8 mouse cellular contexts compared by ENCODE assay signal in genomic region chr11:57802511-57802870, GRCm38 (mm10). TPM values are rescaled to one million over a fixed set of nuclear protein-coding genes. Genes with fewer than 3 reads are reported as not detected.
DNase-seq lines count a peak whose midpoint lies in the region; ATAC-seq and TF ChIP-seq lines count a peak whose summit lies in the region.

No protein-coding gene starts in this region.

- TF ChIP-seq POLR2A in heart, adult 2 months (IDR thresholded peaks at IDR 0.05; ENCODE audit: insufficient read depth, low read depth, low read length) = no peak

- H3K36me3 ChIP-seq in heart, adult 2 months (ENCODE audit: control insufficient read depth, insufficient read depth, low read length) = no peaks in the 10 kb centered on the region
- H3K36me3 ChIP-seq in E14TG2a.4 (ENCODE audit: insufficient read depth, low read length) = peaks cover 18% of the 10 kb centered on the region
- H3K36me3 ChIP-seq in hindbrain, embryonic 11.5 days (ENCODE audit: control insufficient read depth, insufficient read depth, low read length) = no peaks in the 10 kb centered on the region
- no peaks in the 10 kb centered on the region for H3K36me3 ChIP-seq in liver, embryonic 15.5 days (replicated peaks)

- TF ChIP-seq CTCF in heart, adult 2 months (IDR thresholded peaks at IDR 0.05) = no peak
- TF ChIP-seq CTCF in E14TG2a.4 (conservative IDR thresholded peaks at IDR 0.05; ENCODE audit: low read length) = no peak

- H3K9ac ChIP-seq in heart, adult 2 months (ENCODE audit: low read depth, low read length) = peak overlapping the region; percentile 75
- peak overlapping the region; percentile 91 for H3K9ac ChIP-seq in hindbrain, embryonic 11.5 days (ENCODE audit: low read depth, low read length)
- peak overlapping the region; percentile 84 for H3K9ac ChIP-seq in liver, embryonic 15.5 days

- H3K27me3 ChIP-seq in heart, adult 2 months (ENCODE audit: control insufficient read depth, insufficient read depth, low read length) = no peaks in the 10 kb centered on the region
- peaks cover 8% of the 10 kb centered on the region for H3K27me3 ChIP-seq in E14TG2a.4 (ENCODE audit: insufficient read depth, low read length)
- no peaks in the 10 kb centered on the region for H3K27me3 ChIP-seq in hindbrain, embryonic 11.5 days (ENCODE audit: control insufficient read depth, insufficient read depth, low read length)
- peaks cover 51% of the 10 kb centered on the region for H3K27me3 ChIP-seq in liver, embryonic 15.5 days

- H3K9me3 ChIP-seq in E14TG2a.4 (ENCODE audit: low read length) = no peaks in the 10 kb centered on the region
- no peaks in the 10 kb centered on the region for H3K9me3 ChIP-seq in hindbrain, embryonic 11.5 days (ENCODE audit: control insufficient read depth, low read length)
- H3K9me3 ChIP-seq in liver, embryonic 15.5 days (replicated peaks) = no peaks in the 10 kb centered on the region

- ATAC-seq in hindbrain, embryonic 11.5 days (ENCODE audit: low FRiP score) = no peak
- no peak for ATAC-seq in liver, embryonic 15.5 days (ENCODE audit: insufficient read depth)

- H3K27ac ChIP-seq in heart, adult 2 months = peak overlapping the region; percentile 80
- no peak overlapping the region for H3K27ac ChIP-seq in hindbrain, embryonic 11.5 days (ENCODE audit: low read depth, low read length)
- H3K27ac ChIP-seq in liver, embryonic 15.5 days (replicated peaks) = no peak overlapping the region

- H3K4me2 ChIP-seq in hindbrain, embryonic 11.5 days (replicated peaks; ENCODE audit: low read depth, low read length) = peak overlapping the region; percentile 98
- H3K4me2 ChIP-seq in liver, embryonic 15.5 days = peak overlapping the region; percentile 99

- H3K4me3 ChIP-seq in heart, adult 2 months = peak overlapping the region; percentile 84
- H3K4me3 ChIP-seq in E14TG2a.4 (replicated peaks; ENCODE audit: low read length) = peak overlapping the region; percentile 96
- H3K4me3 ChIP-seq in hindbrain, embryonic 11.5 days (ENCODE audit: low read depth, low read length) = peak overlapping the region; percentile 98
- peak overlapping the region; percentile 85 for H3K4me3 ChIP-seq in liver, embryonic 15.5 days (replicated peaks)

- H3K4me1 ChIP-seq in heart, adult 2 months (ENCODE audit: control insufficient read depth, insufficient read depth, low read length) = 0 out of 2 replicates have a peak, but pooled peaks cover 6% of the 10 kb centered on the region
- peaks cover 40% of the 10 kb centered on the region for H3K4me1 ChIP-seq in E14TG2a.4 (replicated peaks; ENCODE audit: low read depth, low read length)
- H3K4me1 ChIP-seq in hindbrain, embryonic 11.5 days (replicated peaks; ENCODE audit: control insufficient read depth, insufficient read depth, low read length) = peaks cover 7% of the 10 kb centered on the region; the same call in 1 of the 2 replicates
- peaks cover 33% of the 10 kb centered on the region for H3K4me1 ChIP-seq in liver, embryonic 15.5 days (replicated peaks)

- TF ChIP-seq EP300 in heart, adult 2 months (IDR thresholded peaks at IDR 0.05; ENCODE audit: insufficient read depth, low read depth, low read length) = no peak

- no peaks in the 10 kb centered on the region for H3K79me2 ChIP-seq in heart, adult 2 months (replicated peaks; ENCODE audit: control insufficient read depth, insufficient read depth, low read length)

- intact Hi-C loops in heart, adult 2 months (cut with DNase I) = loop anchor here (5.0 to 10.0 kb wide), 3 partner anchors 205 to 522 kb away; partner anchors contain the start of genes Cnot8 and Larp1
- intact Hi-C loops in heart, postnatal 14 days (cut with DNase I) = no loop called here
- intact Hi-C loops in gastrocnemius, postnatal 36 days (cut with DNase I) = no loop called here

- peak in 1 of 2 experiments; percentile 65 for DNase-seq in heart, adult 2 months
- no peak for DNase-seq in heart, postnatal 14 days
- DNase-seq in cerebellum, adult 9-11 months = peak; percentile 37
- no peak for DNase-seq in hindbrain, embryonic 11.5 days (ENCODE audit: low spot score)
- peak; percentile 35 for DNase-seq in thymus, postnatal 0 days (ENCODE audit: low spot score)
- no peak for DNase-seq in gastrocnemius, postnatal 36 days

- WGBS in heart, adult 2 months = 1% methylated on average over 18 of the region's 18 CpGs
- WGBS in hindbrain, embryonic 11.5 days = under 1% methylated on average over 18 of the region's 18 CpGs
- WGBS in liver, embryonic 15.5 days (ENCODE audit: insufficient replicate concordance) = 2% methylated on average over 18 of the region's 18 CpGs

RNA-seq across cellular contexts. Expression of gene Sap30l, which starts 1.1 kb away (rescaled TPM):
- total RNA-seq in heart, adult 2 months (2021) = 10 to 100 TPM; 43.2 to 49.2 TPM
- polyA plus RNA-seq in heart, adult 2 months (2012; rRNA removed) = 18.8 and 21.2 TPM in 2 replicates
- total RNA-seq in heart, postnatal 14 days (2021) = 10 to 100 TPM; 34.3 to 35.6 TPM
- 11.8 and 14.3 TPM in 2 replicates for polyA plus RNA-seq in hindbrain, embryonic 11.5 days (2014; fragmentation: Nextera tagmentation; extraction: Ambion mirVana)
- 2.8 and 3.1 TPM in 2 replicates for polyA plus RNA-seq in liver, embryonic 15.5 days (2015; fragmentation: Nextera tagmentation; extraction: Ambion mirVana)
- polyA plus RNA-seq in thymus, postnatal 0 days (2015; fragmentation: Nextera tagmentation; extraction: Ambion mirVana) = 15.6 and 21.3 TPM in 2 replicates
- total RNA-seq in gastrocnemius, postnatal 36 days (2021) = 10 to 100 TPM; 36.8 to 37.0 TPM

RNA-seq across cellular contexts. Expression of gene Hand1, which starts 30.1 kb away (rescaled TPM):
- not detected for total RNA-seq in heart, adult 2 months (2021)
- not detected in 2 replicates for polyA plus RNA-seq in heart, adult 2 months (2012; rRNA removed)
- not detected for total RNA-seq in heart, postnatal 14 days (2021)
- polyA plus RNA-seq in hindbrain, embryonic 11.5 days (2014; fragmentation: Nextera tagmentation; extraction: Ambion mirVana) = 0.21 TPM in 1 of 2 replicates, not detected in the other
- 0.06 and 0.14 TPM in 2 replicates for polyA plus RNA-seq in liver, embryonic 15.5 days (2015; fragmentation: Nextera tagmentation; extraction: Ambion mirVana)
- polyA plus RNA-seq in thymus, postnatal 0 days (2015; fragmentation: Nextera tagmentation; extraction: Ambion mirVana) = 0.46 and 0.57 TPM in 2 replicates
- total RNA-seq in gastrocnemius, postnatal 36 days (2021) = not detected

Comparison
In these comparisons a context has a peak if more than half of its experiments do, and no peak if none do; other contexts are left out.
1. DNase-seq: peak in cerebellum, adult 9-11 months (single experiment) and thymus, postnatal 0 days (single experiment); none in heart, postnatal 14 days (0 of 2), hindbrain, embryonic 11.5 days (single experiment) and gastrocnemius, postnatal 36 days (0 of 2).
2. Peak in every context shown above with its lines, with median percentiles within 50 percentile points of each other: H3K4me3 ChIP-seq and H3K9ac ChIP-seq.